8 mouse cellular contexts compared by ENCODE assay signal in the genomic region with DNA sequence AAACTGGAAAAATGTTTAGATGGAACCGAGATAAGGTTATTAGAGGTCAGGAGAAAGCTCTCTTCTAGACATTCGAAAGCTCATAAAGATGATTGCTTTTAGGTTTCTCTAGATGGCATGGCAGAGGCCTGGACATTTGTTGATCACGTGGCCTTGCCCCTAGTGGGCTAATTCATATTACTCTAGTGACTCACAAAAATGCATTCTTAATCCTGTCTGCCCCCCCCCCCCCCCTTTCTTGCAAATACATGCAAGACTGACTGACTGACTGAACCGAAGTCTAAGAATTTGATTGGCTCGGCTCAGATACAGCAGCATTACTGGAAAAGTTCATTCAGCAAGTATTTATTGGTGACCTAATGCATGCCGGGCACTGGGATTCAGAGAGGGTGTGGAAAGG. TPM values are rescaled to one million over a fixed set of nuclear protein-coding genes. Genes with fewer than 3 reads are reported as not detected.
A peak's percentile ranks its signal among the peaks of the same experiment; 100 is the strongest.
DNase-seq lines count a peak whose midpoint lies in the region; ATAC-seq and TF ChIP-seq lines count a peak whose summit lies in the region.

No protein-coding gene starts in this region.

- no peak for ATAC-seq in cerebellum, adult (ENCODE audit: insufficient number of reproducible peaks, low FRiP score, low TSS enrichment)
- ATAC-seq in forebrain, embryonic 11.5 days (replicated peaks; ENCODE audit: low FRiP score), result no peak
- peak; percentile 11; the same call in 1 of the 2 replicates for ATAC-seq in intestine, embryonic 15.5 days
- no peak for ATAC-seq in lung, embryonic 16.5 days (ENCODE audit: low read depth)

- no peak for TF ChIP-seq CTCF in cerebellum, adult 2 months (IDR thresholded peaks at IDR 0.05; ENCODE audit: borderline replicate concordance, insufficient read depth, low read depth, low read length)

- no peak overlapping the region for H3K27ac ChIP-seq in cerebellum, adult 2 months (ENCODE audit: insufficient read depth, low read length)
- no peak overlapping the region for H3K27ac ChIP-seq in forebrain, embryonic 11.5 days (ENCODE audit: low read depth, low read length)
- H3K27ac ChIP-seq in intestine, embryonic 15.5 days, result peak overlapping the region; percentile 97
- H3K27ac ChIP-seq in lung, embryonic 16.5 days (ENCODE audit: low read length), result peak overlapping the region; percentile 70

- H3K4me1 ChIP-seq in cerebellum, adult 2 months (ENCODE audit: control insufficient read depth, insufficient read depth, low read length), result peaks cover 5% of the 10 kb centered on the region; the same call in 1 of the 2 replicates
- peaks cover 7% of the 10 kb centered on the region; the same call in 1 of the 2 replicates for H3K4me1 ChIP-seq in forebrain, embryonic 11.5 days (replicated peaks; ENCODE audit: control insufficient read depth, insufficient read depth, low read length)
- H3K4me1 ChIP-seq in intestine, embryonic 15.5 days (replicated peaks), result peaks cover 6% of the 10 kb centered on the region
- H3K4me1 ChIP-seq in lung, embryonic 16.5 days (replicated peaks; ENCODE audit: control insufficient read depth, insufficient read depth, low read length), result peaks cover 9% of the 10 kb centered on the region

- H3K9me3 ChIP-seq in forebrain, embryonic 11.5 days (ENCODE audit: control insufficient read depth, low read length), result no peaks in the 10 kb centered on the region
- H3K9me3 ChIP-seq in intestine, embryonic 15.5 days, result no peaks in the 10 kb centered on the region
- no peaks in the 10 kb centered on the region for H3K9me3 ChIP-seq in lung, embryonic 16.5 days (ENCODE audit: control insufficient read depth, low read length)

- H3K4me3 ChIP-seq in cerebellum, adult 2 months (replicated peaks; ENCODE audit: insufficient read depth, low read depth, low read length), result peak overlapping the region; percentile 89
- H3K4me3 ChIP-seq in forebrain, embryonic 11.5 days (ENCODE audit: low read depth, low read length), result peak overlapping the region; percentile 93
- peak overlapping the region; percentile 69 for H3K4me3 ChIP-seq in intestine, embryonic 15.5 days (replicated peaks)
- H3K4me3 ChIP-seq in lung, embryonic 16.5 days (ENCODE audit: low read length), result peak overlapping the region; percentile 96

- H3K36me3 ChIP-seq in forebrain, embryonic 11.5 days (ENCODE audit: control insufficient read depth, insufficient read depth, low read length), result no peaks in the 10 kb centered on the region
- no peaks in the 10 kb centered on the region for H3K36me3 ChIP-seq in intestine, embryonic 15.5 days
- no peaks in the 10 kb centered on the region for H3K36me3 ChIP-seq in lung, embryonic 16.5 days (ENCODE audit: control insufficient read depth, insufficient read depth, low read length)

- DNase-seq in cerebellum, adult 2 months, result peak in 1 of 2 experiments; percentile 28
- DNase-seq in T-cell, adult 2 months (ENCODE audit: low spot score), result peak; percentile 42
- peak; percentile 59 for DNase-seq in forebrain, embryonic 11.5 days (ENCODE audit: low spot score)
- peak; percentile 81 for DNase-seq in retina, postnatal 1 day
- no peak for DNase-seq in layer of hippocampus, adult 18-20 months (ENCODE audit: low spot score in 2 of 2)

- no peaks in the 10 kb centered on the region for H3K27me3 ChIP-seq in cerebellum, adult 2 months (ENCODE audit: control insufficient read depth, insufficient read depth, low read length)
- no peaks in the 10 kb centered on the region for H3K27me3 ChIP-seq in forebrain, embryonic 11.5 days (ENCODE audit: control insufficient read depth, insufficient read depth, low read length)
- H3K27me3 ChIP-seq in intestine, embryonic 15.5 days (replicated peaks), result no peaks in the 10 kb centered on the region
- no peaks in the 10 kb centered on the region for H3K27me3 ChIP-seq in lung, embryonic 16.5 days (ENCODE audit: control insufficient read depth, insufficient read depth, low read depth, low read length)

- WGBS in cerebellum, adult 2 months, result 2% methylated on average over 6 of the region's 6 CpGs
- WGBS in forebrain, embryonic 11.5 days, result 3% methylated on average over 6 of the region's 6 CpGs
- 4% methylated on average over 6 of the region's 6 CpGs for WGBS in intestine, embryonic 15.5 days
- 4% methylated on average over 6 of the region's 6 CpGs for WGBS in lung, embryonic 16.5 days

- peak overlapping the region; percentile 92 for H3K4me2 ChIP-seq in forebrain, embryonic 11.5 days (ENCODE audit: low read depth, low read length, severe bottlenecking)
- H3K4me2 ChIP-seq in intestine, embryonic 15.5 days (replicated peaks), result peak overlapping the region; percentile 91
- H3K4me2 ChIP-seq in lung, embryonic 16.5 days (ENCODE audit: low read depth, low read length), result peak overlapping the region; percentile 90

- H3K9ac ChIP-seq in forebrain, embryonic 11.5 days (ENCODE audit: low read length), result peak overlapping the region; percentile 98; the same call in 1 of the 2 replicates
- peak overlapping the region; percentile 83; the same call in 1 of the 2 replicates for H3K9ac ChIP-seq in intestine, embryonic 15.5 days
- peak overlapping the region; percentile 99 for H3K9ac ChIP-seq in lung, embryonic 16.5 days (ENCODE audit: low read length)

- TF ChIP-seq POLR2A in cerebellum, adult 2 months (IDR thresholded peaks at IDR 0.05; ENCODE audit: borderline replicate concordance, insufficient read depth, low read length), result no peak

RNA-seq across cellular contexts. Expression of gene Nipbl, which starts 2.2 kb away (rescaled TPM):
- 14.6 and 15.4 TPM in 2 replicates for polyA plus RNA-seq in cerebellum, adult 2 months (2012; rRNA removed)
- polyA plus RNA-seq in forebrain, embryonic 11.5 days (2014; fragmentation: Nextera tagmentation; extraction: Ambion mirVana), result 27.4 and 30.2 TPM in 2 replicates
- polyA plus RNA-seq in intestine, embryonic 15.5 days (2015; fragmentation: Nextera tagmentation; extraction: Ambion mirVana), result 14.6 and 14.7 TPM in 2 replicates
- 16.2 and 17.8 TPM in 2 replicates for polyA plus RNA-seq in lung, embryonic 16.5 days (2015; fragmentation: Nextera tagmentation; extraction: Ambion mirVana)
- 10 to 100 TPM; 32.6 to 32.9 TPM for total RNA-seq in layer of hippocampus, adult 18-20 months (2021)

Comparison
In these comparisons a context has a peak if more than half of its experiments do, and no peak if none do; other contexts are left out.
1. DNase-seq: peak in T-cell, adult 2 months (single experiment), forebrain, embryonic 11.5 days (single experiment) and retina, postnatal 1 day (single experiment); none in layer of hippocampus, adult 18-20 months (0 of 2).
2. H3K27ac ChIP-seq: peak in intestine, embryonic 15.5 days (single experiment) and lung, embryonic 16.5 days (single experiment); none in cerebellum, adult 2 months (single experiment) and forebrain, embryonic 11.5 days (single experiment).
3. Peak in every context shown above with its lines, with median percentiles within 50 percentile points of each other: H3K4me3 ChIP-seq, H3K4me2 ChIP-seq and H3K9ac ChIP-seq.